In genomic region chr6:101319374-101319967, GRCm38 (mm10) we compare ENCODE assay signal across 16 mouse cellular contexts. TPM values are rescaled to one million over a fixed set of nuclear protein-coding genes. Genes with fewer than 3 reads are reported as not detected.
DNase-seq lines count a peak whose midpoint lies in the region; ATAC-seq and TF ChIP-seq lines count a peak whose summit lies in the region.
"Had no signal": no experiment of that assay in that cellular context is flagged by ENCODE, and none has a peak within 500 bp of the region (broad histone marks: within the 10 kb centered on the region; RNA-seq: fewer than 3 reads in every experiment).

No protein-coding gene starts in this region.

- DNase-seq in embryonic facial prominence, embryonic 10.5 days (ENCODE audit: low spot score) = no peak
- DNase-seq in heart, postnatal 0 days (ENCODE audit: low spot score) = no peak
- DNase-seq in heart, postnatal 36 days = no peak
- DNase-seq in brain, adult 2 months (ENCODE audit: low read depth, low spot score) = peak; percentile 55
- DNase-seq in ovary, adult 18-20 months (ENCODE audit: low spot score) = no peak
- DNase-seq in thymus, postnatal 14 days = no peak
- DNase-seq: cerebellum, adult 9-11 months; gastrocnemius, postnatal 36 days; kidney, postnatal 36 days; liver, embryonic 13.5 days; right cerebral cortex, adult 18-20 months had no signal

- no peaks in the 10 kb centered on the region for H3K27me3 ChIP-seq in embryonic facial prominence, embryonic 12.5 days
- no peaks in the 10 kb centered on the region for H3K27me3 ChIP-seq in embryonic facial prominence, embryonic 10.5 days (replicated peaks; ENCODE audit: low read depth, poor library complexity, severe bottlenecking)
- H3K27me3 ChIP-seq in heart, postnatal 0 days (ENCODE audit: control insufficient read depth, insufficient read depth, low read length) = no peaks in the 10 kb centered on the region
- H3K27me3 ChIP-seq in myocyte (ENCODE audit: control insufficient read depth, insufficient read depth, insufficient read length) = no peaks in the 10 kb centered on the region
- H3K27me3 ChIP-seq: forebrain, embryonic 15.5 days; hindbrain, embryonic 15.5 days; liver, embryonic 13.5 days; Patski had no signal

- 58% methylated on average over 7 of the region's 7 CpGs for WGBS in embryonic facial prominence, embryonic 12.5 days
- 82% methylated on average over 7 of the region's 7 CpGs for WGBS in embryonic facial prominence, embryonic 10.5 days
- 59% methylated on average over 7 of the region's 7 CpGs for WGBS in heart, postnatal 0 days

- intact Hi-C loops in heart, postnatal 36 days (cut with DNase I) = no loop called here

- no peaks in the 10 kb centered on the region for H3K9me3 ChIP-seq in embryonic facial prominence, embryonic 12.5 days
- no peaks in the 10 kb centered on the region for H3K9me3 ChIP-seq in embryonic facial prominence, embryonic 10.5 days
- no peaks in the 10 kb centered on the region for H3K9me3 ChIP-seq in heart, postnatal 0 days (replicated peaks; ENCODE audit: control insufficient read depth, low read length)
- H3K9me3 ChIP-seq: forebrain, embryonic 15.5 days; hindbrain, embryonic 15.5 days; liver, embryonic 13.5 days had no signal

- no peak overlapping the region for H3K4me3 ChIP-seq in embryonic facial prominence, embryonic 12.5 days
- no peak overlapping the region for H3K4me3 ChIP-seq in embryonic facial prominence, embryonic 10.5 days
- H3K4me3 ChIP-seq in heart, postnatal 0 days (ENCODE audit: low read depth, low read length) = no peak overlapping the region
- no peak overlapping the region for H3K4me3 ChIP-seq in myocyte
- H3K4me3 ChIP-seq: forebrain, embryonic 15.5 days; hindbrain, embryonic 15.5 days; liver, embryonic 13.5 days had no signal

- TF ChIP-seq CTCF in heart, postnatal 0 days (IDR thresholded peaks at IDR 0.05; ENCODE audit: low read depth) = no peak

- TF ChIP-seq EP300 in heart, postnatal 0 days (IDR thresholded peaks at IDR 0.05; ENCODE audit: low read depth) = no peak

- no peaks in the 10 kb centered on the region for H3K36me3 ChIP-seq in embryonic facial prominence, embryonic 12.5 days
- no peaks in the 10 kb centered on the region for H3K36me3 ChIP-seq in embryonic facial prominence, embryonic 10.5 days (replicated peaks)
- no peaks in the 10 kb centered on the region; the same call in 1 of the 2 replicates for H3K36me3 ChIP-seq in heart, postnatal 0 days (replicated peaks; ENCODE audit: control insufficient read depth, insufficient read depth, low read length)
- H3K36me3 ChIP-seq in myocyte (ENCODE audit: control insufficient read depth, insufficient read depth) = no peaks in the 10 kb centered on the region
- H3K36me3 ChIP-seq: forebrain, embryonic 15.5 days; hindbrain, embryonic 15.5 days; liver, embryonic 13.5 days had no signal

- H3K4me2 ChIP-seq in embryonic facial prominence, embryonic 12.5 days (replicated peaks) = no peak overlapping the region
- no peak overlapping the region for H3K4me2 ChIP-seq in heart, postnatal 0 days (ENCODE audit: low read depth, low read length)
- peak overlapping the region; percentile 72 for H3K4me2 ChIP-seq in myocyte (ENCODE audit: low read depth)
- H3K4me2 ChIP-seq: forebrain, embryonic 15.5 days; hindbrain, embryonic 15.5 days; liver, embryonic 13.5 days had no signal

- H3K9ac ChIP-seq in embryonic facial prominence, embryonic 12.5 days = no peak overlapping the region
- no peak overlapping the region for H3K9ac ChIP-seq in heart, postnatal 0 days (replicated peaks; ENCODE audit: low read depth, low read length)
- H3K9ac ChIP-seq: forebrain, embryonic 15.5 days; hindbrain, embryonic 15.5 days; liver, embryonic 13.5 days had no signal

- H3ac ChIP-seq in myocyte (ENCODE audit: control insufficient read depth, insufficient read length) = no peak overlapping the region

- H3K79me2 ChIP-seq in myocyte (ENCODE audit: control insufficient read depth, insufficient read depth) = peaks cover 35% of the 10 kb centered on the region

- 0 out of 2 replicates have a peak overlapping the region, but pooled peaks have one; percentile 46 for H3K27ac ChIP-seq in embryonic facial prominence, embryonic 12.5 days
- H3K27ac ChIP-seq in embryonic facial prominence, embryonic 10.5 days (replicated peaks) = no peak overlapping the region
- H3K27ac ChIP-seq in heart, postnatal 0 days (ENCODE audit: low read depth) = peak overlapping the region; percentile 68
- H3K27ac ChIP-seq: forebrain, embryonic 15.5 days; hindbrain, embryonic 15.5 days; liver, embryonic 13.5 days had no signal

- peaks cover 33% of the 10 kb centered on the region for H3K4me1 ChIP-seq in embryonic facial prominence, embryonic 12.5 days
- peaks cover 34% of the 10 kb centered on the region for H3K4me1 ChIP-seq in embryonic facial prominence, embryonic 10.5 days
- peaks cover 22% of the 10 kb centered on the region for H3K4me1 ChIP-seq in heart, postnatal 0 days (ENCODE audit: control insufficient read depth, insufficient read depth)
- H3K4me1 ChIP-seq: forebrain, embryonic 15.5 days; liver, embryonic 13.5 days had no signal

- TF ChIP-seq POLR2A in myocyte (IDR thresholded peaks at IDR 0.05; ENCODE audit: insufficient read length, low read depth) = no peak

- ATAC-seq in embryonic facial prominence, embryonic 12.5 days (ENCODE audit: insufficient number of reproducible peaks, insufficient read depth, low FRiP score, low TSS enrichment) = no peak
- no peak for ATAC-seq in heart, postnatal 0 days (ENCODE audit: insufficient read depth, low read depth)
- ATAC-seq: forebrain, embryonic 15.5 days; Patski had no signal

TF ChIP-seq in myocyte, 11 proteins besides CTCF, POLR2A, EP300 and RAD21:
- TF ChIP-seq TCF3 (IDR thresholded peaks at IDR 0.05; ENCODE audit: insufficient read length, low read depth) (no peak), TCF12 (IDR thresholded peaks at IDR 0.05; ENCODE audit: insufficient read depth, poor library complexity, severe bottlenecking) (no peak), E2F4 (IDR thresholded peaks at IDR 0.05; ENCODE audit: insufficient read depth) (no peak), MAX (IDR thresholded peaks at IDR 0.05; ENCODE audit: low read depth) (no peak), USF1 (IDR thresholded peaks at IDR 0.05; ENCODE audit: low read depth) (no peak), MYOG (IDR thresholded peaks at IDR 0.05; ENCODE audit: control insufficient read depth in 1 of 3, insufficient read depth in 1 of 3, insufficient read length in 2 of 3, low read depth in 2 of 3) (no peak), CEBPB (IDR thresholded peaks at IDR 0.05; ENCODE audit: insufficient read depth, poor library complexity, severe bottlenecking) (no peak), REST (IDR thresholded peaks at IDR 0.05; ENCODE audit: insufficient read depth, insufficient read length) (no peak), POLR2AphosphoS2 (IDR thresholded peaks at IDR 0.05; ENCODE audit: insufficient read length, low read depth) (no peak), SRF (IDR thresholded peaks at IDR 0.05; ENCODE audit: control insufficient read depth, insufficient read length, low read depth) (no peak), MYOD1 (IDR thresholded peaks at IDR 0.05; ENCODE audit: control insufficient read depth in 1 of 3, insufficient read length in 2 of 3, low read depth in 2 of 3) (no peak)
TF ChIP-seq in myocyte: peak in this region for 0.

RNA-seq across cellular contexts. Expression of gene Pdzrn3, which starts 58.2 kb away (rescaled TPM):
- polyA plus RNA-seq in embryonic facial prominence, embryonic 12.5 days (2016; fragmentation: Nextera tagmentation; extraction: Ambion mirVana) = 16.5 and 17.3 TPM in 2 replicates
- 7.9 and 8.9 TPM in 2 replicates for polyA plus RNA-seq in embryonic facial prominence, embryonic 10.5 days (2016; fragmentation: Nextera tagmentation; extraction: Ambion mirVana)
- 116 and 128 TPM in 2 replicates for total RNA-seq in heart, postnatal 0 days (2014; rRNA removed; ENCODE audit: low replicate concordance)
- 7.6 and 12.2 TPM in 2 replicates for polyA plus RNA-seq in heart, postnatal 0 days (2015; fragmentation: Nextera tagmentation; extraction: Ambion mirVana)
- total RNA-seq in heart, postnatal 36 days (2021) = 10 to 100 TPM; 28.6 to 40.4 TPM
- 13.8 TPM for polyA plus RNA-seq in myocyte (2012; fragmentation: generic; extraction: Trizol)
